Mouse (Mus musculus): ENCODE data around the gene Zswim7. TPM values are rescaled to one million over a fixed set of nuclear protein-coding genes. Genes with fewer than 3 reads are reported as not detected.
"Not testable (repeated sequence)": the region's sequence is repeated elsewhere in the genome, so short reads cannot be mapped to it uniquely, and the experiment has no call there.

The Zswim7 gene
- polyA plus RNA-seq, 1 experiment, result 11.6 TPM

DNA sequence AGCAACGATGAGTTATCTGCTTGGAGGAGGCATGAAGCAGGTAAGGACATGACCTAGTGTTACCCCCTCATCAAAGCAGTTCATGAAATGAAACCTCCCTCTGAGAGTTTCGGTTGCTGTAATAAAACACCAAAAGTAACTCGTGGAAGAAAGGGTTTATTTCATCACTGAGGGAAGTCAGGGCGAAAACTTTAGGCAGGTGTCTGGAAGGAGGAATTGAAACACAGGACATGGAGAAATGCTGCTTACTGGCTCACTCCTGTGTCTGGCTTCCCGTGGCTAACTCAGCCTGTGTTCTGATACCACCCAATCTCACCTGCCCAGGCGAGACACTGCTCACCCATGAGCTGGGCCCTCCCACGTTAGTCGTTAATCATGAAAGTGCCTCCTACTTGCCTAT is 3.8 kb upstream of the Zswim7 start:
- Histone ChIP-seq H3K27me3 (replicated peaks) (no peaks in the 10 kb centered on the region), H3K9me3 (no peaks in the 10 kb centered on the region), H3K36me3 (replicated peaks; ENCODE audit: low read length) (peaks cover 67% of the 10 kb centered on the region), H3K4me1 (peaks cover 32% of the 10 kb centered on the region), H3K4me3 (replicated peaks) (no peak overlapping the region)
- no peak for TF ChIP-seq FLI1 (IDR thresholded peaks at IDR 0.05; ENCODE audit: low read length)
- no peak for TF ChIP-seq GATA1 (IDR thresholded peaks at IDR 0.05; ENCODE audit: borderline replicate concordance, low read length)

DNA sequence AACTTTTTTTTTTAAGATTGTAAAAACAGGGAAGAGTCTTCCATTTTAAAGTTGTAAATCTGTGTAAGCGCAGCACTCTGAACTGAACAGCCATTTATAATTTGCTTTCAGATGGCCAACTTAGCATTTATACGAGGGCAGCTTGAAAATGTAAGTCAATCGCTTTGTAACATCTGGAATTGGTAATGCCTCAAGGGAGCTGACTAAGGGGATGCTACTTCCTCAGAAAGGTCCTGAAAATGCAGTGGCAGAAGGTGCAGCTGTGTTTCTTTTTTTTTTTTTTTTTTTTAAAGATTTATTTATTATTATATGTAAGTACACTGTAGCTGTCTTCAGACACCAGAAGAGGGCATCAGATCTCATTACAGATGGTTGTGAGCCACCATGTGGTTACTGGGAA is 2.8 kb upstream of the Zswim7 start:
- not testable (repeated sequence) for H3K4me3 ChIP-seq (replicated peaks); H3K27me3 ChIP-seq (replicated peaks); H3K9me3 ChIP-seq
- peaks cover 38% of the 10 kb centered on the region for H3K4me1 ChIP-seq
- peaks cover 59% of the 10 kb centered on the region for H3K36me3 ChIP-seq (replicated peaks; ENCODE audit: low read length)

DNA sequence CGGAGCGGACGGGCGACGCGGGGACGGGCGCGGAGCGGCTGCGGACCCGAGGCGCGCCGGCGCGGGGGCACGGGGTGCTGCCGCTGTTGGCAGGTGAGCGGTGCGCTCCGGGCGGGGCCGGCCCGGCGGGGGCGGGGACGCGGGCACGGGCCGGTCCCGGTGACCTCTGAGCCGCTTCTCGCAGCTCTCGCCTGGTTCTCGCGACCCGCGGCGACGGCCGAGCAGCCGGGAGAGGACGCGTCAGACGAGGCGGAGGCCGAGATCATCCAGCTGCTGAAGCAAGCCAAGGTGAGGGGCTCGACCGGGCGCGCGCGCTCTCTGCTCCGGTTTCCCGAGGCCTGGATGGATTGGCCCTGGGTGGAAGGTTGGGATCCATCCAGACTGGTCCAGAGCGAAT is 424 bp upstream of the Zswim7 start:
- Histone ChIP-seq H3K36me3 (replicated peaks; ENCODE audit: low read length) (peaks cover 44% of the 10 kb centered on the region), H3K4me1 (peaks cover 46% of the 10 kb centered on the region), H3K4me3 (replicated peaks) (peak overlapping the region; percentile 94), H3K9me3 (no peaks in the 10 kb centered on the region), H3K27me3 (replicated peaks) (no peaks in the 10 kb centered on the region)
- no peak for TF ChIP-seq FLI1 (IDR thresholded peaks at IDR 0.05; ENCODE audit: low read length)
- TF ChIP-seq GATA1 (IDR thresholded peaks at IDR 0.05; ENCODE audit: borderline replicate concordance, low read length), result no peak

DNA sequence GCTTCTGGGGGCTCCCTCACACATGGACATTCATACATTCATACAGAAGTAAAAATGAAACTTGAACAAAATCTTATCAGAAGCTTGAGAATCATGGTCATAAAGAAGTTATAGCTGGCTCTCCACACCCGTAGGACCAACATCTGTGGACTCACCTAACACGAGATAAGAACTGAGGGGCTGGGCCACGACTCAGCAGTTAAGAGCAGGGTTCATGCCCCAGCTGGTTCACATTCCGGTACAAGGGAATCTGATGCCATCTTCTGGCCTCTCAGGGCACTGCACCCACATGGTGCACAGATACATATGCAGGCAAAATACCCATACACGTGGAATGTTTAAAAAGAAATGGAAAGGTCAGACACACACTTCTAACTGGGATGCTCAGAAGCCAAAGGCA is 3.1 kb downstream of the Zswim7 start:
- H3K4me1 ChIP-seq, result peaks cover 47% of the 10 kb centered on the region
- peak overlapping the region; percentile 80 for H3K4me3 ChIP-seq (replicated peaks)
- TF ChIP-seq GATA1 (IDR thresholded peaks at IDR 0.05; ENCODE audit: borderline replicate concordance, low read length) (no peak), FLI1 (IDR thresholded peaks at IDR 0.05; ENCODE audit: low read length) (no peak)

GRCm38 (mm10) chr11:62277086-62277485 is 4.1 kb downstream of the Zswim7 start:
- no peak for TF ChIP-seq FLI1 (IDR thresholded peaks at IDR 0.05; ENCODE audit: low read length)
- no peak for TF ChIP-seq GATA1 (IDR thresholded peaks at IDR 0.05; ENCODE audit: borderline replicate concordance, low read length)
- Histone ChIP-seq H3K27me3 (replicated peaks) (no peaks in the 10 kb centered on the region), H3K9me3 (no peaks in the 10 kb centered on the region)

More for the DNA sequence above, 3.1 kb downstream of the Zswim7 start:
- no peaks in the 10 kb centered on the region for H3K27me3 ChIP-seq (replicated peaks)
- no peaks in the 10 kb centered on the region for H3K9me3 ChIP-seq
- H3K36me3 ChIP-seq (replicated peaks; ENCODE audit: low read length), result peaks cover 30% of the 10 kb centered on the region

GRCm38 (mm10) chr11:62270851-62271250 is 10.3 kb downstream of the Zswim7 start:
- TF ChIP-seq FLI1 (IDR thresholded peaks at IDR 0.05; ENCODE audit: low read length) (no peak), GATA1 (IDR thresholded peaks at IDR 0.05; ENCODE audit: borderline replicate concordance, low read length) (no peak)
- Histone ChIP-seq H3K36me3 (replicated peaks; ENCODE audit: low read length) (peaks cover 82% of the 10 kb centered on the region), H3K4me3 (replicated peaks) (no peak overlapping the region), H3K27me3 (replicated peaks) (no peaks in the 10 kb centered on the region), H3K9me3 (no peaks in the 10 kb centered on the region), H3K4me1 (peaks cover 63% of the 10 kb centered on the region)

More at GRCm38 (mm10) chr11:62277086-62277485, 4.1 kb downstream of the Zswim7 start:
- Histone ChIP-seq H3K4me3 (replicated peaks) (no peak overlapping the region), H3K36me3 (replicated peaks; ENCODE audit: low read length) (peaks cover 31% of the 10 kb centered on the region), H3K4me1 (peaks cover 47% of the 10 kb centered on the region)

- TF ChIP-seq FLI1 (IDR thresholded peaks at IDR 0.05; ENCODE audit: low read length), result no peak
- no peak for TF ChIP-seq GATA1 (IDR thresholded peaks at IDR 0.05; ENCODE audit: borderline replicate concordance, low read length)
- no peaks in the 10 kb centered on the region for H3K9me3 ChIP-seq
- no peak overlapping the region for H3K4me3 ChIP-seq (replicated peaks)
- peaks cover 93% of the 10 kb centered on the region for H3K36me3 ChIP-seq (replicated peaks; ENCODE audit: low read length)
- no peaks in the 10 kb centered on the region for H3K27me3 ChIP-seq (replicated peaks)
- peaks cover 73% of the 10 kb centered on the region for H3K4me1 ChIP-seq
Measured at GRCm38 (mm10) chr11:62269097-62269496, 12.1 kb downstream of the Zswim7 start.

GRCm38 (mm10) chr11:62268381-62268780 is 12.8 kb downstream of the Zswim7 start:
- Histone ChIP-seq H3K4me3 (replicated peaks) (peak overlapping the region; percentile 15), H3K9me3 (no peaks in the 10 kb centered on the region), H3K36me3 (replicated peaks; ENCODE audit: low read length) (peaks cover 93% of the 10 kb centered on the region), H3K4me1 (peaks cover 80% of the 10 kb centered on the region), H3K27me3 (replicated peaks) (no peaks in the 10 kb centered on the region)
- TF ChIP-seq GATA1 (IDR thresholded peaks at IDR 0.05; ENCODE audit: borderline replicate concordance, low read length), result no peak
- TF ChIP-seq FLI1 (IDR thresholded peaks at IDR 0.05; ENCODE audit: low read length), result no peak

- H3K9me3 ChIP-seq, result no peaks in the 10 kb centered on the region
- H3K36me3 ChIP-seq (replicated peaks; ENCODE audit: low read length), result peaks cover 98% of the 10 kb centered on the region
- H3K27me3 ChIP-seq (replicated peaks), result no peaks in the 10 kb centered on the region
- peaks cover 89% of the 10 kb centered on the region for H3K4me1 ChIP-seq
- H3K4me3 ChIP-seq (replicated peaks), result no peak overlapping the region
- TF ChIP-seq GATA1 (IDR thresholded peaks at IDR 0.05; ENCODE audit: borderline replicate concordance, low read length), result no peak
- TF ChIP-seq FLI1 (IDR thresholded peaks at IDR 0.05; ENCODE audit: low read length), result no peak
Measured at GRCm38 (mm10) chr11:62266466-62267214, 14.5 kb downstream of the Zswim7 start.

GRCm38 (mm10) chr11:62265642-62266041 is 15.5 kb downstream of the Zswim7 start:
- no peaks in the 10 kb centered on the region for H3K9me3 ChIP-seq
- H3K36me3 ChIP-seq (replicated peaks; ENCODE audit: low read length), result peaks cover 98% of the 10 kb centered on the region
- TF ChIP-seq GATA1 (IDR thresholded peaks at IDR 0.05; ENCODE audit: borderline replicate concordance, low read length) (no peak), FLI1 (IDR thresholded peaks at IDR 0.05; ENCODE audit: low read length) (no peak)
- no peak overlapping the region for H3K4me3 ChIP-seq (replicated peaks)
- H3K27me3 ChIP-seq (replicated peaks), result no peaks in the 10 kb centered on the region
- H3K4me1 ChIP-seq, result peaks cover 93% of the 10 kb centered on the region
